14 mouse cellular contexts compared by ENCODE assay signal in the genomic region with DNA sequence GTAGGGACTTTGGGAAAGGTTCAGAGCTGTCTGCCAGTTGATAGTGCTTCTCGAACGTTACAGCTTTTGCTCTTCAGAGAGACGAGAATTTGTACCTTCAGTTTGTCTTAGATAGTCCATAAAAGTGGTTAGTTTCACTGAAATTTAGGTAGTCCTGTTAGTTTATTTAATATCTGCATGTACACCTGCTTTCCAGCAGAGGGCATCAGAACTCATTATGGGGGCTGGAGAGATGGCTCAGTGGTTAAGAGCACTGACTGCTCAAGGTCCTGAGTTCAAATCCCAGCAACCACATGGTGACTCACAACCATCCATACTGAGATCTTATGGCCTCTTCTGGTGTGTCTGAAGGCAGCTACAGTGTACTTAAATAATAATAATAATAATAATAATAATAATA. TPM values are rescaled to one million over a fixed set of nuclear protein-coding genes. Genes with fewer than 3 reads are reported as not detected.
DNase-seq lines count a peak whose midpoint lies in the region; ATAC-seq and TF ChIP-seq lines count a peak whose summit lies in the region.
"Had no signal": no experiment of that assay in that cellular context is flagged by ENCODE, and none has a peak within 500 bp of the region (broad histone marks: within the 10 kb centered on the region; RNA-seq: fewer than 3 reads in every experiment).

No protein-coding gene starts in this region.

- TF ChIP-seq EP300 in liver, embryonic 14.5 days (IDR thresholded peaks at IDR 0.05; ENCODE audit: low read depth) = no peak

- intact Hi-C loops in gastrocnemius, adult 2 months (cut with DNase I) = no loop called here

- no peak overlapping the region for H3K4me3 ChIP-seq in gastrocnemius, adult 2 months
- H3K4me3 ChIP-seq in liver, embryonic 14.5 days (ENCODE audit: insufficient read depth in 1 of 2, low read depth in 2 of 2, low read length in 2 of 2) = no peak overlapping the region
- no peak overlapping the region for H3K4me3 ChIP-seq in liver, embryonic 12.5 days
- H3K4me3 ChIP-seq: heart, embryonic 10.5 days; hindbrain, embryonic 13.5 days; stomach, embryonic 15.5 days had no signal

- H3K9ac ChIP-seq in liver, embryonic 14.5 days (replicated peaks) = no peak overlapping the region
- no peak overlapping the region for H3K9ac ChIP-seq in liver, embryonic 12.5 days
- H3K9ac ChIP-seq: hindbrain, embryonic 13.5 days; stomach, embryonic 15.5 days had no signal

- H3K4me2 ChIP-seq in liver, embryonic 14.5 days (ENCODE audit: low read depth) = no peak overlapping the region
- no peak overlapping the region for H3K4me2 ChIP-seq in liver, embryonic 12.5 days
- H3K4me2 ChIP-seq: hindbrain, embryonic 13.5 days; stomach, embryonic 15.5 days had no signal

- H3K36me3 ChIP-seq in liver, embryonic 14.5 days (replicated peaks; ENCODE audit: control insufficient read depth, insufficient read depth, low read depth) = peaks cover 71% of the 10 kb centered on the region
- H3K36me3 ChIP-seq in liver, embryonic 12.5 days = peaks cover 93% of the 10 kb centered on the region

- no peak overlapping the region for H3K27ac ChIP-seq in gastrocnemius, adult 2 months
- H3K27ac ChIP-seq in liver, embryonic 14.5 days = no peak overlapping the region
- no peak overlapping the region for H3K27ac ChIP-seq in liver, embryonic 12.5 days
- H3K27ac ChIP-seq: heart, embryonic 10.5 days; hindbrain, embryonic 13.5 days; stomach, embryonic 15.5 days had no signal

- no peaks in the 10 kb centered on the region for H3K9me3 ChIP-seq in liver, embryonic 14.5 days (ENCODE audit: control insufficient read depth, low read length)
- no peaks in the 10 kb centered on the region for H3K9me3 ChIP-seq in liver, embryonic 12.5 days (replicated peaks)
- H3K9me3 ChIP-seq: heart, embryonic 10.5 days; hindbrain, embryonic 13.5 days; stomach, embryonic 15.5 days had no signal

- WGBS in liver, embryonic 14.5 days (ENCODE audit: insufficient replicate concordance) = 73% methylated on average over 3 of the region's 3 CpGs
- 90% methylated on average over 3 of the region's 3 CpGs for WGBS in liver, embryonic 12.5 days (ENCODE audit: insufficient replicate concordance)

- DNase-seq in gastrocnemius, adult 2 months = no peak
- no peak for DNase-seq in gastrocnemius, postnatal 10 days
- no peak for DNase-seq in liver, embryonic 14.5 days (ENCODE audit: low read depth in 3 of 3, low spot score in 3 of 3)
- DNase-seq in 416B (ENCODE audit: low read depth) (peak; percentile 33), ZHBTc4 (ENCODE audit: low read depth, low spot score) (peak; percentile 65)
- DNase-seq in layer of hippocampus, postnatal 10 days (ENCODE audit: low spot score in 2 of 2) = no peak
- DNase-seq: cerebellum, adult 8-10 months; kidney, postnatal 25 days; right cerebral cortex, postnatal 25 days had no signal

- ATAC-seq in liver, embryonic 14.5 days (ENCODE audit: insufficient read depth) = no peak
- ATAC-seq in liver, embryonic 12.5 days = no peak
- no peak for ATAC-seq in megakaryocyte-erythroid progenitor cell, adult 5-6 weeks (replicated peaks; ENCODE audit: low FRiP score, low TSS enrichment, poor library complexity, severe bottlenecking)

- H3K27me3 ChIP-seq in liver, embryonic 14.5 days (ENCODE audit: control insufficient read depth, insufficient read depth, low read length) = no peaks in the 10 kb centered on the region
- no peaks in the 10 kb centered on the region for H3K27me3 ChIP-seq in liver, embryonic 12.5 days (replicated peaks)
- H3K27me3 ChIP-seq: hindbrain, embryonic 13.5 days; stomach, embryonic 15.5 days had no signal

- H3K4me1 ChIP-seq in liver, embryonic 14.5 days (replicated peaks; ENCODE audit: control insufficient read depth in 2 of 2, insufficient read depth in 2 of 2, low read length in 1 of 2) = no peaks in the 10 kb centered on the region; a peak in 1 of 4 replicates
- H3K4me1 ChIP-seq in liver, embryonic 12.5 days = peaks cover 15% of the 10 kb centered on the region
- H3K4me1 ChIP-seq: heart, embryonic 10.5 days; hindbrain, embryonic 13.5 days had no signal

- TF ChIP-seq CTCF in gastrocnemius, adult 2 months (IDR thresholded peaks at IDR 0.05) = peak; percentile 41
- TF ChIP-seq CTCF in liver, embryonic 14.5 days (IDR thresholded peaks at IDR 0.05; ENCODE audit: low read depth) = peak; percentile 43

RNA-seq across cellular contexts. Expression of a gene that starts 7.2 kb away (rescaled TPM):
- 1 to 10 TPM; 4.0 to 4.9 TPM for total RNA-seq in gastrocnemius, adult 2 months (2021)
- total RNA-seq in gastrocnemius, postnatal 10 days (2021) = 1 to 10 TPM; 7.6 to 8.4 TPM
- 6.6 and 11.1 TPM in 2 replicates for polyA plus RNA-seq in liver, embryonic 14.5 days (2012; rRNA removed)
- polyA plus RNA-seq in liver, embryonic 14.5 days (2014; fragmentation: Nextera tagmentation; extraction: Ambion mirVana) = 23.9 and 28.5 TPM in 2 replicates
- 52.0 and 52.4 TPM in 2 replicates for polyA plus RNA-seq in liver, embryonic 12.5 days (2016; fragmentation: Nextera tagmentation; extraction: Ambion mirVana)
- total RNA-seq in megakaryocyte-erythroid progenitor cell, adult 5-6 weeks (2014; fragmentation: Nextera tagmentation) = 75.4 and 77.6 TPM in 2 replicates
- total RNA-seq in megakaryocyte-erythroid progenitor cell, adult 5-6 weeks (2017) = 138 and 149 TPM in 2 replicates
- 10 to 100 TPM; 16.0 to 16.4 TPM for total RNA-seq in layer of hippocampus, postnatal 10 days (2021)

Comparison
In these comparisons a context has a peak if more than half of its experiments do, and no peak if none do; other contexts are left out.
1. DNase-seq: peak in 416B (single experiment) and ZHBTc4 (single experiment); none in gastrocnemius, adult 2 months (single experiment), gastrocnemius, postnatal 10 days (single experiment), liver, embryonic 14.5 days (0 of 3) and layer of hippocampus, postnatal 10 days (0 of 2).
2. RNA of a gene that starts 7.2 kb away (total RNA-seq): 75.4 to 149 TPM in megakaryocyte-erythroid progenitor cell, adult 5-6 weeks; 16.0 to 16.4 TPM in layer of hippocampus, postnatal 10 days, 7.6 to 8.4 TPM in gastrocnemius, postnatal 10 days and 4.0 to 4.9 TPM in gastrocnemius, adult 2 months; every median in the first group is over 4 times any median in the second.